Mouse (Mus musculus): ENCODE results near the gene Vwa8.

GRCm38 (mm10) chr14:78933399-78933798 lies 84.5 kb downstream of the Vwa8 start:
- TF ChIP-seq JUN (IDR thresholded peaks at IDR 0.05; ENCODE audit: insufficient read depth, low read depth, low read length) = no peak
- no peak for TF ChIP-seq CTCF (conservative IDR thresholded peaks at IDR 0.05 in 1 of 2, IDR thresholded peaks at IDR 0.05 in 1 of 2; ENCODE audit: low read depth in 2 of 2, low read length in 2 of 2)

Measured in CH12.LX (cell line).